In the genomic region with DNA sequence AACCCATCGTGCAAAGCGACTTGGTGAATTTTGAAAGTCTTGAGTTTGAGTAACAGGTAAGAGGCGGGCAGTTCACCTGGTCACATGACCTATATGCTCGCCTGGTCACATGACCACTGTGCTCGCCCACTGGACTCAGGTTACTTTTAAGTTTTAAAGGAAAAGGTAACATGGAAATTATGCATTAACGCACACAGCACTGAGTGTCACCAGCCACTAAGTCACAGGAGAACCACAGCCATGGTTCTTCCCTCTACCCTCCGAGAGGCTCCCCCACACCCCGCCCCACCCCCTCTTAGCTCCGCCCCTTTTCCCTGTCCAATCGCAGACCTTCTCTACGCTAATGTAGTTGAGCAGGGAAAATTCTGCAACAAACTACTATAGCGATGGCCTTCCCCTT, we compare ENCODE assay signal across 9 mouse cellular contexts. TPM values are rescaled to one million over a fixed set of nuclear protein-coding genes. Genes with fewer than 3 reads are reported as not detected.
DNase-seq lines count a peak whose midpoint lies in the region; ATAC-seq and TF ChIP-seq lines count a peak whose summit lies in the region.
"Had no signal": no experiment of that assay in that cellular context is flagged by ENCODE, and none has a peak within 500 bp of the region (broad histone marks: within the 10 kb centered on the region; RNA-seq: fewer than 3 reads in every experiment).

No protein-coding gene starts in this region.

- TF ChIP-seq RAD21 in MEL (IDR thresholded peaks at IDR 0.05; ENCODE audit: low read depth, low read length) = no peak

- no peaks in the 10 kb centered on the region for H3K79me2 ChIP-seq in MEL (ENCODE audit: control insufficient read depth, insufficient read depth, low read length, poor library complexity)

- no peak overlapping the region for H3K4me2 ChIP-seq in forebrain, embryonic 16.5 days (ENCODE audit: low read length)
- peak overlapping the region; percentile 35; the same call in 1 of the 2 replicates for H3K4me2 ChIP-seq in liver, postnatal 0 days (ENCODE audit: low read depth, low read length)

- no peak for TF ChIP-seq POLR2A in MEL (IDR thresholded peaks at IDR 0.05; ENCODE audit: control insufficient read depth in 1 of 2, insufficient read depth in 1 of 2, low read depth in 1 of 2, low read length in 2 of 2, poor library complexity in 1 of 2)

- no peaks in the 10 kb centered on the region for H3K36me3 ChIP-seq in forebrain, embryonic 10.5 days (replicated peaks)
- H3K36me3 ChIP-seq in forebrain, embryonic 16.5 days (ENCODE audit: control insufficient read depth, insufficient read depth) = no peaks in the 10 kb centered on the region
- peaks cover 0 to 16% of the 10 kb centered on the region in 2 experiments; a peak in 2 of 4 replicates for H3K36me3 ChIP-seq in MEL (ENCODE audit: control insufficient read depth in 1 of 2, insufficient read depth in 2 of 2, low read length in 2 of 2)
- no peaks in the 10 kb centered on the region for H3K36me3 ChIP-seq in liver, postnatal 0 days (replicated peaks; ENCODE audit: insufficient read depth, low read length)

- peak overlapping the region; percentile 45 for H3K4me3 ChIP-seq in forebrain, embryonic 10.5 days
- no peak overlapping the region for H3K4me3 ChIP-seq in forebrain, embryonic 16.5 days (replicated peaks; ENCODE audit: low read length)
- peak overlapping the region; percentile 45 to 49; a peak in 3 of 4 replicates for H3K4me3 ChIP-seq in MEL (ENCODE audit: control insufficient read depth in 1 of 2, insufficient read depth in 1 of 2, low read depth in 2 of 2, low read length in 2 of 2)
- no peak overlapping the region for H3K4me3 ChIP-seq in liver, postnatal 0 days (ENCODE audit: low read depth, low read length)
- H3K4me3 ChIP-seq in layer of hippocampus, adult 2 months = no peak overlapping the region
- no peak overlapping the region for H3K4me3 ChIP-seq in left cerebral cortex, adult 2 months

- no peaks in the 10 kb centered on the region for H3K9me3 ChIP-seq in forebrain, embryonic 10.5 days
- H3K9me3 ChIP-seq in forebrain, embryonic 16.5 days (ENCODE audit: control insufficient read depth, low read length) = no peaks in the 10 kb centered on the region
- H3K9me3 ChIP-seq in MEL (replicated peaks; ENCODE audit: insufficient read depth, low read length) = no peaks in the 10 kb centered on the region
- no peaks in the 10 kb centered on the region for H3K9me3 ChIP-seq in liver, postnatal 0 days (ENCODE audit: low read length)

- DNase-seq in forebrain, embryonic 10.5 days (ENCODE audit: extremely low spot score, low spot score) = no peak
- peak; percentile 63 for DNase-seq in MEL (ENCODE audit: low read depth, low spot score)
- peak; percentile 32 to 34 for DNase-seq in kidney, adult 8-10 months
- DNase-seq in liver, postnatal 0 days = peak; percentile 23
- no peak for DNase-seq in frontal cortex, postnatal 25 days (ENCODE audit: low spot score in 2 of 2)
- DNase-seq in layer of hippocampus, adult 2 months (ENCODE audit: low spot score in 2 of 2) = no peak
- no peak for DNase-seq in left cerebral cortex, adult 2 months (ENCODE audit: extremely low spot score in 1 of 2, low spot score in 2 of 2)

- H3K9ac ChIP-seq in forebrain, embryonic 16.5 days (replicated peaks; ENCODE audit: low read depth, low read length) = no peak overlapping the region
- H3K9ac ChIP-seq in MEL (ENCODE audit: control insufficient read depth, low read depth, low read length, poor library complexity, severe bottlenecking) = no peak overlapping the region
- H3K9ac ChIP-seq in liver, postnatal 0 days (replicated peaks) = no peak overlapping the region

- 0 out of 2 replicates have a peak, but pooled peaks cover 3% of the 10 kb centered on the region for H3K4me1 ChIP-seq in forebrain, embryonic 10.5 days
- H3K4me1 ChIP-seq in forebrain, embryonic 16.5 days (replicated peaks; ENCODE audit: control insufficient read depth, insufficient read depth, low read length) = peaks cover 3% of the 10 kb centered on the region
- peaks cover 10 to 31% of the 10 kb centered on the region in 2 experiments for H3K4me1 ChIP-seq in MEL (ENCODE audit: control insufficient read depth in 1 of 2, insufficient read depth in 2 of 2, low read length in 2 of 2)
- no peaks in the 10 kb centered on the region for H3K4me1 ChIP-seq in liver, postnatal 0 days (ENCODE audit: insufficient read depth)

- TF ChIP-seq EP300 in MEL (IDR thresholded peaks at IDR 0.05; ENCODE audit: low read depth in 1 of 2, low read length in 2 of 2) = no peak
- TF ChIP-seq EP300 in liver, postnatal 0 days (IDR thresholded peaks at IDR 0.05; ENCODE audit: low read depth) = no peak

- peaks cover 11% of the 10 kb centered on the region for H3K27me3 ChIP-seq in forebrain, embryonic 10.5 days (ENCODE audit: poor library complexity, severe bottlenecking)
- peaks cover 7% of the 10 kb centered on the region; the same call in 1 of the 2 replicates for H3K27me3 ChIP-seq in forebrain, embryonic 16.5 days (replicated peaks; ENCODE audit: control insufficient read depth, insufficient read depth, low read length)
- no peaks in the 10 kb centered on the region for H3K27me3 ChIP-seq in MEL (ENCODE audit: control insufficient read depth in 1 of 2, insufficient read depth in 2 of 2, low read length in 2 of 2)
- H3K27me3 ChIP-seq in liver, postnatal 0 days (ENCODE audit: insufficient read depth, low read length) = peaks cover 8% of the 10 kb centered on the region; the same call in 1 of the 2 replicates

- intact Hi-C loops in left cerebral cortex, adult 2 months (cut with DNase I) = loop anchor here (10.0 kb wide), 1 partner anchor 332 kb away; no protein-coding TSS in a partner anchor

- H3K27ac ChIP-seq in forebrain, embryonic 10.5 days = no peak overlapping the region
- no peak overlapping the region for H3K27ac ChIP-seq in forebrain, embryonic 16.5 days (ENCODE audit: low read length)
- no peak overlapping the region for H3K27ac ChIP-seq in MEL (ENCODE audit: control insufficient read depth, low read depth, low read length)
- no peak overlapping the region for H3K27ac ChIP-seq in liver, postnatal 0 days (ENCODE audit: low read depth)
- H3K27ac ChIP-seq in layer of hippocampus, adult 2 months = no peak overlapping the region
- H3K27ac ChIP-seq in left cerebral cortex, adult 2 months = no peak overlapping the region

- TF ChIP-seq CTCF in MEL (IDR thresholded peaks at IDR 0.05 in 2 of 3, conservative IDR thresholded peaks at IDR 0.05 in 1 of 3; ENCODE audit: control insufficient read depth in 1 of 3, insufficient read depth in 1 of 3, low read depth in 2 of 3, low read length in 3 of 3, poor library complexity in 1 of 3, severe bottlenecking in 1 of 3) = no peak
- TF ChIP-seq CTCF in liver, postnatal 0 days (IDR thresholded peaks at IDR 0.05; ENCODE audit: low read depth) = no peak
- TF ChIP-seq CTCF in layer of hippocampus, adult 2 months (conservative IDR thresholded peaks at IDR 0.05) = no peak
- no peak for TF ChIP-seq CTCF in left cerebral cortex, adult 2 months (IDR thresholded peaks at IDR 0.05)

- WGBS in forebrain, embryonic 10.5 days = 36% methylated on average over 12 of the region's 12 CpGs
- WGBS in forebrain, embryonic 16.5 days = 37% methylated on average over 12 of the region's 12 CpGs
- WGBS in liver, postnatal 0 days (ENCODE audit: insufficient replicate concordance) = 38% methylated on average over 12 of the region's 12 CpGs

- no peak for ATAC-seq in forebrain, embryonic 16.5 days
- ATAC-seq in liver, postnatal 0 days = no peak
- ATAC-seq: inflammation-experienced regulatory T-cells, adult 6 months had no signal

TF ChIP-seq in MEL, 35 proteins besides CTCF, POLR2A, EP300 and RAD21:
- TF ChIP-seq CHD1 (IDR thresholded peaks at IDR 0.05; ENCODE audit: low read depth, low read length) (no peak), KAT2A (conservative IDR thresholded peaks at IDR 0.05; ENCODE audit: low read depth, low read length) (no peak), MAX (IDR thresholded peaks at IDR 0.05; ENCODE audit: low read length) (no peak; the same call in 1 of the 2 replicates), GABPA (IDR thresholded peaks at IDR 0.05; ENCODE audit: low read depth, low read length) (no peak), USF1 (IDR thresholded peaks at IDR 0.05; ENCODE audit: low read depth, low read length) (peak; percentile 93), UBTF (IDR thresholded peaks at IDR 0.05; ENCODE audit: borderline replicate concordance, insufficient read depth, low read depth, low read length) (no peak), RCOR1 (IDR thresholded peaks at IDR 0.05; ENCODE audit: low read depth, low read length) (no peak), BHLHE40 (IDR thresholded peaks at IDR 0.05; ENCODE audit: borderline replicate concordance, low read depth, low read length) (no peak), HCFC1 (IDR thresholded peaks at IDR 0.05; ENCODE audit: low read depth, low read length) (no peak), ZMIZ1 (IDR thresholded peaks at IDR 0.05; ENCODE audit: low read depth, low read length) (no peak), E2F4 (IDR thresholded peaks at IDR 0.05; ENCODE audit: borderline replicate concordance, low read depth, low read length) (no peak), ZNF384 (IDR thresholded peaks at IDR 0.05; ENCODE audit: low read depth, low read length) (no peak), GATA1 (IDR thresholded peaks at IDR 0.05; ENCODE audit: low read depth, low read length) (no peak), SMC3 (IDR thresholded peaks at IDR 0.05; ENCODE audit: low read depth, low read length) (no peak), POLR2AphosphoS5 (IDR thresholded peaks at IDR 0.05; ENCODE audit: borderline replicate concordance, low read depth, low read length) (no peak), MEF2A (IDR thresholded peaks at IDR 0.05; ENCODE audit: extremely low read depth, insufficient replicate concordance, low read depth, low read length, poor library complexity, severe bottlenecking) (no peak), USF2 (IDR thresholded peaks at IDR 0.05; ENCODE audit: borderline replicate concordance in 1 of 2, insufficient read depth in 1 of 2, low read depth in 1 of 2, low read length in 2 of 2) (peak; percentile 50 to 85)

RNA-seq across cellular contexts. Expression of a gene that starts 13.9 kb away (rescaled TPM):
- not detected in 2 replicates for polyA plus RNA-seq in forebrain, embryonic 10.5 days (2016; fragmentation: Nextera tagmentation; extraction: Ambion mirVana)
- not detected in 2 replicates for polyA plus RNA-seq in forebrain, embryonic 16.5 days (2015; fragmentation: Nextera tagmentation; extraction: Ambion mirVana)
- total RNA-seq in MEL (2012; rRNA removed) = not detected in 2 replicates
- polyA plus RNA-seq in MEL (2012; ENCODE audit: insufficient read depth in 1 of 2, insufficient read length in 2 of 2, low read depth in 1 of 2, low replicate concordance in 2 of 2, missing spikeins in 1 of 2) = not detected
- not detected in 2 replicates for polyA plus RNA-seq in liver, postnatal 0 days (2015; fragmentation: Nextera tagmentation; extraction: Ambion mirVana)
- total RNA-seq in layer of hippocampus, adult 2 months (2021) = not detected
- not detected for total RNA-seq in left cerebral cortex, adult 2 months (2021)
- polyA plus RNA-seq: inflammation-experienced regulatory T-cells, adult 6 months had no signal

Comparison
In these comparisons a context has a peak if more than half of its experiments do, and no peak if none do; other contexts are left out.
1. H3K4me3 ChIP-seq: peak in forebrain, embryonic 10.5 days (single experiment) and MEL (2 of 2); none in forebrain, embryonic 16.5 days (single experiment), liver, postnatal 0 days (single experiment), layer of hippocampus, adult 2 months (single experiment) and left cerebral cortex, adult 2 months (single experiment).
2. DNase-seq: peak in MEL (single experiment), kidney, adult 8-10 months (2 of 2) and liver, postnatal 0 days (single experiment); none in forebrain, embryonic 10.5 days (single experiment), frontal cortex, postnatal 25 days (0 of 2), layer of hippocampus, adult 2 months (0 of 2) and left cerebral cortex, adult 2 months (0 of 2).